Mouse (Mus musculus) heart, postnatal 10 days (tissue): ENCODE measurements around the gene Rfesd. TPM values are rescaled to one million over a fixed set of nuclear protein-coding genes. Genes with fewer than 3 reads are reported as not detected.

Experiments used
- DNase-seq, 2 experiments: peaks; one replicate each; pipeline ENCODE4 v3.0.0; 2021
- intact Hi-C: fragments of 180-260 bp; cut with DNase I; formaldehyde crosslinking; loops from one replicate; pipeline ENCODE4 v1.15.1; 2025
- total RNA-seq, 2 experiments: library from RNA; stranded (reverse); gene quantifications; 2 replicates each; pipeline ENCODE4 v1.2.3; 2021

Gene Rfesd
- total RNA-seq, 2 experiments from 2014 or later, result 9.5 to 10.3 TPM

DNA sequence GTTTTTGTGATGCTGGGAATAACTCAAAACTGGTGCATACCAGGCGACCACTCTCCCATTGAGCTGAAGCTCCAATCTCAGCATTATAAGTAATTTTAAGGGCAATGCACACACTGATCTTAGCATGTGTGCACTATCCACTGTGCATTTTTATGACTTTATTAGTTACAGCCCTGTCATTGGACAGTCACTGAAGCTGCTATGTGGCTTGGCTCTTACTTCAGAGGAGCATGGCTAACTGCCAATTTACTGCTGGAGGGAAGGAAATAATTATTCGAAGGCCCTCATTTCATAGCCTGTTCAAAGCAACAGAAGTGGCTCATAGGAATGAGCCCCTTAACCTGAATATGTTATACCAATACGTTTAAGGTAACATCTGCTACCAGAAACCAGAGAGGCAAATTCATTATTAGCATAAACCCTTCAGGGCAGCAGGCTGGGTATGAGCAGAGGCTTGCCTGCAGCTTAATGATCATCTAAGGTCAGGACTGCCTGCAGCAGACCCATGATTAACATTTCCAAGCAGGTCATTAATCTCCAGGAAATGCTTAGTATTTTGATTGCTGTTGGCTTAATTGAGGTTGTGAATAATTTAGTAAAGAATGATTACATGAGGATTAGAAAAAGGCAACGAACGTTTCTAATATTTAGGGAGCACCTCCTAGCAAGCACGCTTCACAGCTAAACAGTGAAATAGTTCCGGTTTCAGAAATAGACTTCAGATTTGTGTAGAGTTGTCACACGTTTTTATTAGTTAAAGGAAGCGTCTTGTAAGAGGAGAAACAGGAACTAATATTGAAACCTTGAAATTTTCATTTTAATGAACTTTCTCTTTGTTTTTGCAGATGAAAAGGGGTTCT, 26.1 kb downstream of the Rfesd start:
- peak; percentile 43 to 52 for DNase-seq
- intact Hi-C loops, result no loop called here

DNA sequence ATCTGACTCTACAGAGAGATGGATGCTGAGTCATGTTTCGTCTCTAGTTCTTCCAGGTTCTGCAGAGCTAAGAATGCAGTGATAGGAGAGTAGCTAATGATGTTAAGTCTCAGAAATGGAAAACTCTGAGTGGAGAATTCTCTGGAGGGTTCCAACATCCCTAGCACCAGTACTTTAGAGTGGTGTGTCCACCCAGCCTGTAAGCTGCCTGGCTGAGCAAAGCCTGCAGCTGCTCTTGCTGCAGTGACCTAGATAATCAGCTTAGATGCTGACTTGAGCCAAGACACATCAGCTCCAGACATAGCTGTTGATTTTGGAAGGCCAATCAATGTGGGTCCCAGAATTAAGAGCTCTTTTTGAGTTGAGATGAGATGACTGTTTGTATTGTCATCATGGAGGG, 30.4 kb downstream of the Rfesd start:
- peak; percentile 48 for DNase-seq
- intact Hi-C loops, result no loop called here

DNA sequence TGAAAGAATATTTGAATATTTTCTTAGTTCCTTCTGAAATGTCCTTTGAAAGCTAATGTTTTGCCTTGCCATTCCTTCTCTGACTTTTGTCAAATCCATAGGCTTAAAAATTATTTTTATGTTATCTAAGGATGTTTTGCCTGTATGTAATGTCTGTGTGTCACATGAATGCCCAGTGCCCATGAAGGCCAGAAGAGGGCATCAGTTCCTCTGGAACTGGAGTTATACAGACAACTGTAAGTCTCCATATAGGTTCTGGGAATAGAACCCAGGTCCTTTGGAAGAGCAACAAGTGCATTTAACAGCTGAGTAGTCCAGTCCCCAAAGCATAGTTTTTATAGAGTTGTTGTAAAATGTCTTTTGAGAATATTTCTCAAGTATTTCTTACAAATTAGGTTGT, 36.6 kb downstream of the Rfesd start:
- DNase-seq, result no peak
- intact Hi-C loops, result no loop called here

DNA sequence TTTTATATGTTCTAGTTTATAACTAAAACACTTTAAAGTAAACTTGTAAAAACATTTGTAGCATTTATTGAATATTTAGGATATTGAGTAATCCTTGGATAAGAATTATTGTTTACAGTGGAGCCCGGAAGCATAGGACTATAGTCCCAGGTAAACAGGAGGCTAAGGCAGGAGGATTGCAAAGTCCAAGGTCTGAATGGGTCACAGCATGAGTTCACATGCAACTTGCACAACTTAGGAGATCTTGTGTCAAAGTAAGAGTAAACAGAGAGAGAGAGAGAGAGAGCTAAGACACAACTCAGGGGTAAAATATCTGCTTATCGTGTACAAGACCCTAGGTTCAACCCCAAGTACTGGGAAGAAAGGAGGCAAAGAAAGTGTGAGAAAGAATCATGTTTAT, 41.9 kb downstream of the Rfesd start:
- intact Hi-C loops, result no loop called here
- no peak for DNase-seq

DNA sequence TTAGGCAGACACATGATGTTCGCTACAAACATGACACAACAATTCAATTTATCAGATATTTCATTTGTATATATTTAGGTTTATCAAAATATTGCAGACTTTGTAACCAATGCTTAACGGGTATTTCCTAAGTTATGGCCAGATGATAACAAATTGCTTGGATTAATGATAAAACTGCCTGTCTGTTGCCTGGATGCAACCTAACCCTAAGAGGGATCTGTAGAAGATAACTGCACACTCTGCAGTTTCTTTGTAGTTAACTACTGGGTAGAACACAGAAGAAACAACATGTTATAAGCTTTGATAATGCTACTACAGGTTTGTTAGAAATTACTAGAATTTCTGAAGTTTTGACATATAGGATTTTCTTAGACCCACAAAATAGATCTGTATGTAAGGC, 42.3 kb downstream of the Rfesd start:
- intact Hi-C loops, result no loop called here
- no peak for DNase-seq

DNA sequence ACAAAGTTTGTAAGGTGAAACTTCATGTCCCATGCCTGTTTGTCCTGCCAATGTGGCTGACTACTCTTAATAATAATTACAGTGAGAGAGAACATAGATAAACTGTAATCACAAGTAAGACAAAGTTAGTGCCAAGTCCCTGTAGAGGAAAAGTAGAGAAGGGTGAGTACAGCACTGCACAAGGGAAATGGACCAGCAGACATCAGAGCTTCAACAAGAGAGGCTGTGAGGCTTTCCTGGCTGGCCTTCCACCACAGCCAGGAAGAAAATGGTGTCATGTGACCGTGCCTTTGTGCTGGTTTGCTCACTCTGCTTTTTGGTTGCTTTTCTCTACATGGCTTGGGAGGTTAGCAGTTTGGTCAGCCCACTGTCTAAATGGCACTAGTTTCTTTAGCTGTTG, 42.9 kb downstream of the Rfesd start:
- intact Hi-C loops, result no loop called here
- DNase-seq, result no peak

DNA sequence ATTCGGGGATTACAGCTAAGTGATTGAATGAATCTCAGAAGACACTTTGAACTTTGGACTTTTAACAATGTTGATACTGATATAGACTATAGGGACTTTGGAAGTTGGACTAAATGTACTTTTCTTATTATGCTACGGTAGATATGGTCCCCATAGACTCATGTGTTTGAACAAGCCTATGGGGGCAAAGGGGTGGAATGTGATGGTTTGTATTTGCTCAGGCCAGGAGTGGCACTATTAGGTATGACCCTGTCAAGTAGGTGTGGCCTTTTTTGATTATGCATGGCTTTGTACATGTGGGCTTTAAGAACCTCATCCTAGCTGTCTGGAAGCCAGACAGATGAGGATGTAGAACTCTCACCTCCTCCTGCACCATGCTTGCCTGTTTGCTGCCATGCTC, 44.0 kb downstream of the Rfesd start:
- no peak for DNase-seq
- intact Hi-C loops, result no loop called here

DNA sequence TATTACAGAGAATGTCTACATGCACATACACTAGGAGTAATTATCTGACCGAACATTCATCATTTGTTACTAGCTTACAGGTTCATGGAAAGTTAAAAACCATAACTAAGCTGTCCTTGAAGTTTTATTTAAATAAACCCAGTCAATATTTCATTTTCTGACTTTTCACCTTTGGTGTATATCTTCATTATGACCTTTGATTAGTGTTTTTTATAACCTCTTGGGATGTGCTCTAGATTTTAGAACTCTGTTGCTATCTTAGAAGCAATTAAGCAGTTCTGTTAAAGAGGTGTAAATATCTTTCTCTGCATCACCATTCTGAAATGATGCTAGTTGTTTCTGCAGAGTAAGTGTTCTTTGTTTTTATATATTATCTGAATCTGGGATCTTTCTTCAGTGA, 51.7 kb downstream of the Rfesd start, which contains the start of gene Spata9:
Spata9 (plus strand) TSS at position 301 of the 400 bp plus-strand sequence.
- intact Hi-C loops, result no loop called here
- no peak for DNase-seq

DNA sequence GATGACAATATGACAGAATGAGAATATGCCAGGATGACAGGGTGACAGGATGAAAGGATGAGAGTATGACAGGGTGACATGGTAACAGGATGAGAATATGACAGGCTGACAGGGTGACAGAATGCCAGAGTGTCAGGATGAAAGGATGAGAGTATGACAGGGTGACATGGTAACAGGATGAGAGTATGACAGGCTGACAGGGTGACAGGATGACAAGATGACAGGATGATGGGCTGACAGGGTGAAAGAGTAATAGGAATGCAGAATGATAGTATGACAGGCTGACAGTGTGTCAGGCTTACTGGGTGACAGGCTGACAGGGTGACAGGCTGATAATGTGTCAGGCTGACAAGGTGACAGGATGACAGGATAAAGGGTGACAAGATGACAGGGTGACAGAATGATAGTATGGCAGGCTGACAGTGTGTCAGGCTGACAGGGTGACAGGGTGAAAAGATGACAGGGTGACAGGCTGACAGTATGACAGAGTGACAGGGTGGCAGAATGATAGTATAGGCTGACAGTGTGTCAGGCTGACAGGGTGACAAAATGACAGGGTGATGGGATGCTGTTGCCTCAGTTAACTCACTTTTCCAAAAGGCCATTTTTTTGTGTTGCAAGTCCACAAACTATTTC, 63.0 kb downstream of the Rfesd start:
- DNase-seq, result no peak
- intact Hi-C loops, result no loop called here

Other genes with a start within 250 kb of the Rfesd start
- 10 to 100 TPM; 63.7 TPM for gene Glrx, start 178.9 kb downstream of the Rfesd start, total RNA-seq
- 10 to 100 TPM; 23.9 to 25.9 TPM for gene Rhobtb3, start 74.8 kb downstream of the Rfesd start, total RNA-seq
- gene Spata9, start 51.6 kb downstream of the Rfesd start, total RNA-seq, result not detected
- not detected for gene Gpr150, start 38.3 kb upstream of the Rfesd start, total RNA-seq
- 1 to 10 TPM; 3.9 to 4.3 TPM for gene Arsk, start 79.9 kb upstream of the Rfesd start, total RNA-seq
- gene Ttc37, start 80.0 kb upstream of the Rfesd start, total RNA-seq, result 10 to 100 TPM; 14.9 to 15.4 TPM